Mouse (Mus musculus) heart, embryonic 16.5 days (tissue): ENCODE measurements around the gene Emc10. TPM values are rescaled to one million over a fixed set of nuclear protein-coding genes. Genes with fewer than 3 reads are reported as not detected.

Experiments
- ATAC-seq: fragments of 200-750 bp; cut with Nextera tagmentation; replicated peaks from 2 replicates; pipeline ENCODE4 v1.8.0; 2017; ENCODE audit warnings: moderate number of reproducible peaks; ENCODE audit not compliant: insufficient read depth, low FRiP score; ENCODE audit errors: extremely low read depth
- H3K27ac ChIP-seq: fragments of 300-500 bp; sonication (generic); 2 replicates; pipeline ENCODE4 v1.5.1; 2014; ENCODE audit warnings: mild to moderate bottlenecking, low read length, control low read depth, moderate library complexity
- H3K27me3 ChIP-seq: fragments of 300-500 bp; sonication (generic); 2 replicates; pipeline ENCODE4 v1.6.1; 2014; ENCODE audit warnings: low read length, mixed read lengths; ENCODE audit not compliant: control insufficient read depth, insufficient read depth
- H3K36me3 ChIP-seq: fragments of 300-500 bp; sonication (generic); 2 replicates; pipeline ENCODE4 v1.6.1; 2014; ENCODE audit not compliant: control insufficient read depth, insufficient read depth
- H3K4me1 ChIP-seq: fragments of 300-500 bp; sonication (generic); 2 replicates; pipeline ENCODE4 v1.6.1; 2014; ENCODE audit warnings: low read length, mixed read lengths; ENCODE audit not compliant: control insufficient read depth, insufficient read depth
- H3K4me2 ChIP-seq: fragments of 300-500 bp; sonication (generic); 2 replicates; pipeline ENCODE4 v1.6.1; 2014; ENCODE audit warnings: low read depth, mild to moderate bottlenecking, control low read depth, low read length
- H3K4me3 ChIP-seq: fragments of 300-500 bp; sonication (generic); 2 replicates; pipeline ENCODE4 v1.5.1; 2014; ENCODE audit warnings: mild to moderate bottlenecking, control low read depth, low read length
- H3K9ac ChIP-seq: fragments of 300-500 bp; sonication (generic); 2 replicates; pipeline ENCODE4 v1.6.1; 2014; ENCODE audit warnings: low read length, control low read depth
- H3K9me3 ChIP-seq: fragments of 300-500 bp; sonication (generic); replicated peaks from 2 replicates; pipeline ENCODE4 v1.6.1; 2016; ENCODE audit warnings: low read length; ENCODE audit not compliant: control insufficient read depth
- whole genome bisulfite sequencing: fragments of 180-500 bp; shearing (Covaris S2); extraction: QIAGEN DNeasy Blood & Tissue Kit; methylation state at CpG from one replicate; pipeline ENCODE4 v1.1.7; 2014; 5-methylcytosine and 5-hydroxymethylcytosine counted together
- polyA plus RNA-seq: library from polyadenylated mRNA; unstranded; fragments of >200 nt; fragmentation: Nextera tagmentation; extraction: Ambion mirVana; gene quantifications from 2 replicates; pipeline ENCODE4 v1.2.1, GENCODE M21; 2015

Gene Emc10
- polyA plus RNA-seq, 1 experiment from 2014 or later: 88.7 TPM

- H3K4me3 ChIP-seq: no peak overlapping the region
- no peak overlapping the region for H3K4me2 ChIP-seq
- no peaks in the 10 kb centered on the region for H3K27me3 ChIP-seq
- H3K27ac ChIP-seq: no peak overlapping the region
- no peak for ATAC-seq
- H3K4me1 ChIP-seq: peaks cover 14% of the 10 kb centered on the region
- peaks cover 9% of the 10 kb centered on the region; the same call in 1 of the 2 replicates for H3K36me3 ChIP-seq
- no peaks in the 10 kb centered on the region for H3K9me3 ChIP-seq
- H3K9ac ChIP-seq: no peak overlapping the region
- 92% methylated on average over 5 of the region's 5 CpGs for WGBS
Observed at GRCm38 (mm10) chr7:44491391-44491790, 4.9 kb downstream of the Emc10 start.

GRCm38 (mm10) chr7:44490281-44490680, 6.0 kb downstream of the Emc10 start:
- 71% methylated on average over 4 of the region's 4 CpGs for WGBS
- Histone ChIP-seq H3K36me3 (peaks cover 13% of the 10 kb centered on the region; the same call in 1 of the 2 replicates), H3K9ac (no peak overlapping the region), H3K4me2 (no peak overlapping the region), H3K9me3 (no peaks in the 10 kb centered on the region), H3K4me3 (no peak overlapping the region), H3K4me1 (peaks cover 10% of the 10 kb centered on the region), H3K27me3 (no peaks in the 10 kb centered on the region), H3K27ac (no peak overlapping the region)
- no peak for ATAC-seq

- H3K9me3 ChIP-seq: no peaks in the 10 kb centered on the region
- H3K27ac ChIP-seq: no peak overlapping the region
- H3K4me1 ChIP-seq: peaks cover 10% of the 10 kb centered on the region
- no peak overlapping the region for H3K4me2 ChIP-seq
- no peaks in the 10 kb centered on the region for H3K27me3 ChIP-seq
- H3K9ac ChIP-seq: no peak overlapping the region
- no peak for ATAC-seq
- H3K4me3 ChIP-seq: no peak overlapping the region
- H3K36me3 ChIP-seq: peaks cover 14% of the 10 kb centered on the region; the same call in 1 of the 2 replicates
- WGBS: 82% methylated on average over 8 of the region's 8 CpGs
Observed at GRCm38 (mm10) chr7:44488545-44488944, 7.8 kb downstream of the Emc10 start.

GRCm38 (mm10) chr7:44487936-44488335, 8.4 kb downstream of the Emc10 start:
- Histone ChIP-seq H3K4me3 (no peak overlapping the region), H3K9me3 (no peaks in the 10 kb centered on the region), H3K27ac (no peak overlapping the region), H3K4me1 (peaks cover 10% of the 10 kb centered on the region), H3K27me3 (no peaks in the 10 kb centered on the region), H3K36me3 (peaks cover 14% of the 10 kb centered on the region; the same call in 1 of the 2 replicates), H3K4me2 (no peak overlapping the region), H3K9ac (no peak overlapping the region)
- ATAC-seq: no peak
- WGBS: 82% methylated on average over 7 of the region's 7 CpGs

- peaks cover 15% of the 10 kb centered on the region for H3K4me1 ChIP-seq
- H3K36me3 ChIP-seq: peaks cover 12% of the 10 kb centered on the region; the same call in 1 of the 2 replicates
- no peaks in the 10 kb centered on the region for H3K9me3 ChIP-seq
- no peak for ATAC-seq
- H3K4me3 ChIP-seq: no peak overlapping the region
- H3K27me3 ChIP-seq: no peaks in the 10 kb centered on the region
- no peak overlapping the region for H3K4me2 ChIP-seq
- H3K27ac ChIP-seq: peak overlapping the region; percentile 61
- H3K9ac ChIP-seq: peak overlapping the region; percentile 32; the same call in 1 of the 2 replicates
- WGBS: 46% methylated on average over 13 of the region's 13 CpGs
Observed at GRCm38 (mm10) chr7:44486927-44487575, 9.3 kb downstream of the Emc10 start.

- Histone ChIP-seq H3K4me1 (peaks cover 15% of the 10 kb centered on the region), H3K4me2 (no peak overlapping the region), H3K9ac (no peak overlapping the region; the same call in 1 of the 2 replicates), H3K4me3 (no peak overlapping the region), H3K9me3 (no peaks in the 10 kb centered on the region), H3K27ac (peak overlapping the region; percentile 61), H3K27me3 (no peaks in the 10 kb centered on the region), H3K36me3 (peaks cover 8% of the 10 kb centered on the region; the same call in 1 of the 2 replicates)
- WGBS: 59% methylated on average over 7 of the region's 7 CpGs
- ATAC-seq: no peak
Observed at GRCm38 (mm10) chr7:44485572-44486195, 10.6 kb downstream of the Emc10 start.

- Histone ChIP-seq H3K27ac (peak overlapping the region; percentile 53), H3K27me3 (no peaks in the 10 kb centered on the region; the same call in 1 of the 2 replicates), H3K9me3 (no peaks in the 10 kb centered on the region), H3K4me2 (peak overlapping the region; percentile 44; the same call in 1 of the 2 replicates), H3K9ac (no peak overlapping the region), H3K36me3 (peaks cover 8% of the 10 kb centered on the region; the same call in 1 of the 2 replicates), H3K4me3 (no peak overlapping the region; the same call in 1 of the 2 replicates), H3K4me1 (peaks cover 12% of the 10 kb centered on the region)
- ATAC-seq: no peak
- WGBS: 31% methylated on average over 5 of the region's 5 CpGs
Observed at GRCm38 (mm10) chr7:44484841-44485571, 11.3 kb downstream of the Emc10 start.

GRCm38 (mm10) chr7:44484109-44484508, 12.2 kb downstream of the Emc10 start:
- H3K27me3 ChIP-seq: no peaks in the 10 kb centered on the region; the same call in 1 of the 2 replicates
- ATAC-seq: no peak
- peaks cover 8% of the 10 kb centered on the region; the same call in 1 of the 2 replicates for H3K36me3 ChIP-seq
- H3K4me2 ChIP-seq: peak overlapping the region; percentile 44
- peak overlapping the region; percentile 53 for H3K27ac ChIP-seq
- WGBS: 88% methylated on average over 1 of the region's 1 CpGs
- 0 out of 2 replicates have a peak overlapping the region, but pooled peaks have one; percentile 20 for H3K9ac ChIP-seq
- H3K9me3 ChIP-seq: no peaks in the 10 kb centered on the region
- H3K4me3 ChIP-seq: 0 out of 2 replicates have a peak overlapping the region, but pooled peaks have one; percentile 4
- H3K4me1 ChIP-seq: peaks cover 12% of the 10 kb centered on the region
